Mouse (Mus musculus) CD4-positive, CD25-positive, alpha-beta regulatory T cell, adult 2 months (primary cell): ENCODE results near the gene Adamts13.
A peak's percentile ranks its signal among the peaks of the same experiment; 100 is the strongest.

Experiments used
- DNase-seq: peaks from one replicate; pipeline ENCODE4 v3.0.0-alpha.2; 2012; ENCODE audit warnings: low read depth, low spot score

Gene Adamts13

DNA sequence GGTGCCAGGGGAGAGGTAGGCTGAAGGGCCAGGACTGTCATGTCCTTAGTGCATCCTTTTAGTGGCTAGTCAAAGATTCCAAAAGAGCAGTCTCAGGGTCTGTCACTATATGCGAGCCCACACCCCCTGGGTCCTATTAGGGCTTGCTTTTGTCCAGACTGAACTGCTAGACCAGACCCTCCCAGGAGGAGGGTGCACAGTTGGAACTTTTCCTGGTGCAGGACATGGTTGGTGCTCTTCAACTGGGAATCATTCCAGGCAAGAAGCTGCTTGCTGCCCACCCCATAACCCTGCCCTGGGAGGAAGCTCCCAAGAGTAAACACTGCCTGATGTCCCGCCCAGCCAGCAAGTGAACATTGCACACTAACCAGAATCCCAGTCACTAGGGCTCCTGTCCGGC, at the start of gene Adamts13:
Adamts13 (plus strand) TSS at position 301 of the 400 bp plus-strand sequence.
- DNase-seq: no peak

DNA sequence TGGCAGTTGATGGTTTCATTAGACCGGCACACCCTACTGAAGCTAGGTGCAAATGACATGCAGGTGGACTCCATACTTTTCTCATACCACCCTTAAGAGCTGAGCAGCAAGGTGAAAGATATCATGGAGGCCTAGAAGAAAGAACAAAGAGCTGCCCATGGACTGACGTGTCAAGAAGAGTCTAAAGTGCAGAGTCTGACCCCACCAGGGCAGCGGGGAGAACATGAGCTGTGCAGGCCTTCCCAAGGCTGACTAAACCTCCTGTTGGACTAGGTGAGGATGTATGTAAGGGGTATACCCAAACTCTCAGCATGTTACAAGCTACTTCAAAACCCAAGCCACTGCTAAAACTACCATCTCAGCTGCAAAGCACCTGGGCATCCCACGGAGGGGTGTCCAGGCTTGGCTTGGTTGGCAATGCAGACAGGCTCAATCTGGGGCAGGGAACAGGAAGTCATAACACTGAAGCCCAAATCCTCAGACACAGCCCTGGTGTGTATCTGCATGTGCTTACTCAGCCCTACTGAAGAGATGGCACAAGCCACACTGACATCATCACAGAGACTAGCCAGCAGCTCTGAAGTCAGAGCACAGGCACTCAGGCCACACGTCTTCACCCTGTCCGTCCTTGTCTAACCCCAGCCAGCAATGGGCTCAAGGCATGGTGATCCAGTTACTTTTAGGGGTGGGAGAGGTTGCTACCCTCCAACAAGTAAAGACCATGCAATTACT, 45.3 kb upstream of the Adamts13 start:
- DNase-seq: no peak

- peak; percentile 85 for DNase-seq
Observed at GRCm38 (mm10) chr2:26930390-26930789, 42.8 kb upstream of the Adamts13 start.

- DNase-seq: peak; percentile 49
Observed at GRCm38 (mm10) chr2:26932473-26933303, 40.5 kb upstream of the Adamts13 start.

- peak; percentile 98 for DNase-seq
Observed at GRCm38 (mm10) chr2:26933304-26934055, 39.7 kb upstream of the Adamts13 start, which contains the start of the genes Surf4 and Stkld1. Surf4 (minus strand) TSS chr2:26933928. Stkld1 (plus strand) TSS chr2:26934047.

DNA sequence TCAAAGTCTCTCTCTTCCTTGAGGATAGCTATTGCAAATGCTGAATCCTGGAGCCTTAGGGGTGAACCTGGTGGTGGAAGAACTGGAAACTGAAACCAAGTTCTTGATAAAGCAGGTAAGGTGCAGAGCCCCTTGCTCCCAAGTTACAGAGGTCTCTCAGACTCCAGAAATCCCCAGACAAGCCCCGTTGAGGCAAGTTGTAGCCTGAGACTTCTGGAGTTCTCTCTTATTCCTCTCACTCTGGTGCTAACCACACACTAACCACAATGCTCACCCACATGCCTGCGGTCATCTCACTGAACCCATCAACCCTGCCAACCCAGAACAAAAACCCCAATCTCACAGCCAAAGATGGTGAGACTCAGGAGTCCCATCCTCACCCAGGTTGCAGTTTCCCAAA, 37.9 kb upstream of the Adamts13 start:
- DNase-seq: peak; percentile 29

DNA sequence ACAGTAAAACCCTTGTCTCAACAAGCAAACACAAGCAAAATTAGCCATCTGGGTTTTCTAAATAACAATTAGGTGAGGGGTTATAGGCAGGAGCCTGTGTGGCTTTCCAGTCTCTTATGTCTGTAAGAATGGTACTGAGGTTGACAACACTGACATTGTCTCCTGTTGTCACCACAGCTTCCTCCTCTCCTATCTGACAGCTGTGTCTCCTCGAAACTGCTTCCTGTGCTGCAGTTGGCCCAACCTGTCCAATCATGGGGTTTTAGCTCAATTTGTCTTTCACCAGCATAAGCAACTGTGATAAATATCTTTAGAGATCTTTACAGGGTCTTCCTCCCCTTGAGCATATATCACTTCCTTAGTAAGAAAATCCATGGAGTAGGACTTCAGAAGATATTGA, 36.8 kb upstream of the Adamts13 start:
- peak; percentile 51 for DNase-seq

GRCm38 (mm10) chr2:26941539-26941938, 31.7 kb upstream of the Adamts13 start:
- no peak for DNase-seq

GRCm38 (mm10) chr2:26943253-26943652, 30.0 kb upstream of the Adamts13 start:
- no peak for DNase-seq

DNA sequence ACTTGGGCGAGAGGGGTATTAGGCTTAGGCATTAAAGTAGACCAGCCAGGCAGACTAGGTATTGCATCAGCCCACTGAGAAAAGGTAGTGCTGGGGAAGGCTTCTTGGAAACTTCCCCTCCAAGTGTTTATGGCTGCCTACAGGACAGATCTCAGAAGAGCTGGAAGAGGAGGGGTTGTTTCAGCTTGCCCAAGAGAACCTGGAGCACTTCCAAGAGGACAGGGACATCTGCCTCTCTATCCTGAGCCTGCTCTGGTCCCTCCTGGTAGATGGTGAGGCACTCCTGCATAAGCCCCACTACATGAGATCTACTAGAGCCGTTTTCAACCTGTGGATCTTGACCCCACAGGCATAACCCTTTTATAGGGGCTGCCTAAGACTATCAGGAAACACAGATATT, 22.8 kb upstream of the Adamts13 start:
- no peak for DNase-seq

- no peak for DNase-seq
Observed at GRCm38 (mm10) chr2:26951346-26951905, 21.8 kb upstream of the Adamts13 start.

- no peak for DNase-seq
Observed at GRCm38 (mm10) chr2:26952193-26952592, 21.0 kb upstream of the Adamts13 start.

DNA sequence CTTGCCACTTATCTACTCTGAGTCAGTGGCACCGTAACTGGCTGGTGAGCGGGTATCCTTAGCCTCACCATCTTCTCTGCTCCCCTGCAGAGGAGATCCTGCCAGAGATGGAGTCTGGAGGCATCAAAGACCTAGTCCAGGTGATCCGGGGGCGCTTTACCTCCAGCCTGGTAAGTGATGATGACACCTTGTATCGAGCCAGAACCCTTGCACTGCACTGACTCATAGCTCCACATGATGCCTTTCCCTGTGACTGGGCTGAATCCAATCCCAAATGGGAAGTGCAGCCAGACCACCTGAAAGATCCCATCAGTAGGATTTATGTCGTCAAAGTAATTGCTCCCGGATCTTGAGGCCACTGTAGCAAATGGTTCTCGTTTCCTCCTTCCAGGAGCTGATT, 20.4 kb upstream of the Adamts13 start:
- no peak for DNase-seq

GRCm38 (mm10) chr2:26954735-26955395, 18.4 kb upstream of the Adamts13 start:
- DNase-seq: no peak

DNA sequence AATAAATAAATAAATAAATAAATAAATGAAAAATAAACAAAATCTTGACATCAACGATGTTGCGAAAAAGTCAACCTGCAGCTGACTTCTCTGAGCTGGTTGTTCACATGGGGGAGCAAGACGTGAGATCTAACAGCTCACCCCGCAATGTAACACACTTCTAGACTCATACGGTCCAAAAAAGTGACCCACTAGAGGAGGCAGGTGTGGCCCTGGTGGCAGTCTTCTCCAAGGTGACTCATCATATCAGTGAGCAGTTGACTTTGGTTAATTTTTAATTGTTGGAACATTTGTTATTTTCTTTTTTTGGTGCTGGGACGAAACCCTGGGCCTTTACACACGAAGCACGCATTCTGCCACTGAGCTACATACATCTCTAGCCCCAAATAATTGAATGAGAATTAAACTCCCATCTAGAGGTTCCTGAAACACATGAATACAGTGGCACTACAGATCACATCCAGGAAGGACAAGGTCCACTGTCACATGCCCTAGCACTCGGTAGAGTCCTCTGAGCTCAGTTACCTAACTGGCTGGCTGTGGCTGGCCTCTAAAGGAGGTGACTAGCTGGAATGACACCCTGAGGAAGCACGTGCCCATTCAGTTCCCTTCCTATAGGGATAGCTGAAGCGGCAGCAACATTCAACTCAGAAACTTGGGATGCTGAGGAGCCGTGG, 16.3 kb upstream of the Adamts13 start:
- no peak for DNase-seq

GRCm38 (mm10) chr2:26957488-26957859, 15.7 kb upstream of the Adamts13 start:
- DNase-seq: no peak

GRCm38 (mm10) chr2:26960756-26961155, 12.5 kb upstream of the Adamts13 start:
- DNase-seq: peak; percentile 17

DNA sequence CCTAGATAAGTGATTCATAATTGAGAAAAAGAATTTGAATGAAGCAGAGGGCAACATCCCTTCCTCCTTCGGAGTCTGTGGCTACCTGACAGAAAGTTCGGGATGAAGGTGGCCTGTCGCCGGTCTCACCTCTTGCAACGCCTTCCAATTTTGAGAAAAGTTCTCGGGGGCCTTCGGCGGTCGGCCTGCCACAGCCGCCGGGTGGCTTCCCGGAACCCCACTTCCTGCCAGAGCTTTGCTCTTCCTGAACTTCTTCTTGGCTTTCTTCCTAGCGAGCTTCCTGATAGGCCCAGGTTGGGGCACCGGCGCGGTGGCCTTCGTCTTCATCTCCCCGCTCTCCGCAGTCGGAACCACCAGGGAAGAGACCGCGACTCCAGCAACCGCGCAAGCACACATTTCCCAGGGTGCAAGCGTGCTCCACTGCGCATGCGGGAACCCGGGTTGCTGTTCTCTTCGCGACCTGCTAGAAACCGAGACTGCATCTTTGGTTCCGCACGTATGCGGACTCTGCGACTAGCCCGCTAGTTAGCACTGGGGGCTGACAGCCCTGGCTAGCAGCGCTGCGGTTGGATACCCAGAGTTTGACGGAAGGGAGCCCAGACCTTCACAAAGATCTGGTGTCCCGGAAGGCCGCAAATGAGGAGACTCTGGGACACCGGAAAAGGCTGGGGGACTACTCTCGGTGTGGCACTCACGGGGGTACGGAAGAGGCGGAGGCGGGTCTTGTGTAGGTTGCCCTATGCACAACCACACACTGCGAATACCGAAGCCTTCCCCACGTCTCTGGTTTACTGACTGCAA, 9.1 kb upstream of the Adamts13 start, which contains the start of gene Rexo4:
Rexo4 (minus strand) TSS at position 464 of the 801 bp plus-strand sequence.
- DNase-seq: peak; percentile 96

GRCm38 (mm10) chr2:26964724-26965370, 8.4 kb upstream of the Adamts13 start:
- no peak for DNase-seq
